Mouse (Mus musculus) thymus, adult 2 months (tissue): Measurements from ENCODE around the gene Ube2d2b. TPM values are rescaled to one million over a fixed set of nuclear protein-coding genes. Genes with fewer than 3 reads are reported as not detected.

Experiments
- DNase-seq: peaks from one replicate; pipeline ENCODE4 v3.0.0; 2021
- H3K27ac ChIP-seq: fragments of 200-500 bp; 2 replicates; pipeline ENCODE4 v1.5.1; 2012; ENCODE audit warnings: low read length, control low read depth; ENCODE audit not compliant: control insufficient read depth, insufficient read depth
- H3K27me3 ChIP-seq: fragments of 200-500 bp; 2 replicates; pipeline ENCODE4 v1.6.1; 2012; ENCODE audit warnings: mild to moderate bottlenecking, low read length, moderate library complexity, mixed read lengths; ENCODE audit not compliant: control insufficient read depth, insufficient read depth
- H3K36me3 ChIP-seq: fragments of 200-500 bp; 2 replicates; pipeline ENCODE4 v1.6.1; 2012; ENCODE audit warnings: mild to moderate bottlenecking, low read length, moderate library complexity; ENCODE audit not compliant: control insufficient read depth, insufficient read depth
- H3K4me1 ChIP-seq: fragments of 200-500 bp; replicated peaks from 2 replicates; pipeline ENCODE4 v1.6.1; 2012; ENCODE audit warnings: low read length; ENCODE audit not compliant: control insufficient read depth, insufficient read depth
- H3K4me3 ChIP-seq: fragments of 200-500 bp; 2 replicates; pipeline ENCODE4 v1.5.1; 2012; ENCODE audit warnings: mild to moderate bottlenecking, low read length, control low read depth, moderate library complexity; ENCODE audit not compliant: control insufficient read depth, insufficient read depth
- CTCF ChIP-seq: fragments of 200-500 bp; IDR thresholded peaks from 2 replicates; pipeline ENCODE4 v1.5.1; 2012; ENCODE audit warnings: mild to moderate bottlenecking, control low read depth, low read length, moderate library complexity, borderline replicate concordance; ENCODE audit not compliant: control insufficient read depth, poor library complexity, insufficient read depth; ENCODE audit errors: extremely low read depth
- POLR2A ChIP-seq: fragments of 200-500 bp; IDR thresholded peaks from 2 replicates; pipeline ENCODE4 v1.6.1; 2012; ENCODE audit warnings: mild to moderate bottlenecking, low read length, control low read depth, moderate library complexity; ENCODE audit not compliant: control insufficient read depth, poor library complexity, insufficient read depth; ENCODE audit errors: extremely low read depth
- WGBS: fragments of 180-500 bp; shearing (Covaris S2); methylation state at CpG from one replicate; pipeline ENCODE4 v1.1.7; 2018; 5-methylcytosine and 5-hydroxymethylcytosine counted together
- polyA plus RNA-seq: library from polyadenylated mRNA; depleted of rRNA; stranded (reverse); fragments of >200 nt; gene quantifications from 2 replicates; pipeline ENCODE4 v1.2.3, GENCODE M21; 2012

The Ube2d2b gene
- polyA plus RNA-seq, 1 experiment = 0.11 TPM

DNA sequence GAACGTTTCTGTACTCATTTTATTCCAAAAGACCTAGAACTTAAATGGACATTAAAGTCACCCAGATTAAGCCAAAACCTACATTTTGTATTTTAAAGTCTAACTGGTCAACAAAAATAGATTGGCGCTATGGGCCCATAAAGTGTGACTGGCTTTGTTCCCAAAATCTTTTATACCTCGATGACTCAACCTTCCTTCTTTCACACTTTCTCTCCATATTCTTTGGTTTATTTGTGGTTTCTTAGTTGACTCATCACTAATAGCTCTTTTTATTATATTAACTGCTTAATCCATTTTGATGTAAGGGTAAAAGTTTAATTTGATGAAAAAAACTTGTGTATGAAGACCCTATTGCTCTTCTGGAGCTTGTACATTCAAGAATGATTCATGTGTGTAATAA lies 1.5 kb downstream of the Ube2d2b start:
- DNase-seq = no peak
- Histone ChIP-seq H3K36me3 (no peaks in the 10 kb centered on the region), H3K27ac (no peak overlapping the region), H3K4me1 (no peaks in the 10 kb centered on the region), H3K4me3 (no peak overlapping the region), H3K27me3 (no peaks in the 10 kb centered on the region)
- WGBS = 87% methylated on average over 3 of the region's 3 CpGs
- TF ChIP-seq CTCF (no peak), POLR2A (no peak)

DNA sequence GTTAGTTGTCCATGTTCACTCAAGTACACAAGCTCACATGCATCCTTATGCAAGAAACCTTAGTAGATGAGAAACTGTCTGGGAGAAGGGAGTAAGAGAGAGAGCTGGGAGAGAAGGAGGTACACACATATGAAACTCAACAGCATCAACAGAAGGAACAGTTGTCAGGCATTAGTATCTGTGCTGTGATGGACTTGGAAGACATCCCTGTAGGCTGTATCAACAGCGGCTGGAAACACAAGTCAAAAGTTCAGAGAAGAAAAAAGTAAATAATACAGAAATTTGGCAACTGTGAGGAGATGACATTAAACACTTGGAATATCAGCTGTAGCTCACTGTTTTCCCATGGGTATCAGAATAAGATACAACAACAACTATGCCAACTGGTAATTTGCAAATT lies 4.4 kb downstream of the Ube2d2b start:
- 93% methylated on average over 1 of the region's 1 CpGs for WGBS
- Histone ChIP-seq H3K4me3 (no peak overlapping the region), H3K4me1 (no peaks in the 10 kb centered on the region), H3K36me3 (no peaks in the 10 kb centered on the region), H3K27me3 (no peaks in the 10 kb centered on the region), H3K27ac (no peak overlapping the region)
- TF ChIP-seq POLR2A (no peak), CTCF (no peak)
- no peak for DNase-seq

DNA sequence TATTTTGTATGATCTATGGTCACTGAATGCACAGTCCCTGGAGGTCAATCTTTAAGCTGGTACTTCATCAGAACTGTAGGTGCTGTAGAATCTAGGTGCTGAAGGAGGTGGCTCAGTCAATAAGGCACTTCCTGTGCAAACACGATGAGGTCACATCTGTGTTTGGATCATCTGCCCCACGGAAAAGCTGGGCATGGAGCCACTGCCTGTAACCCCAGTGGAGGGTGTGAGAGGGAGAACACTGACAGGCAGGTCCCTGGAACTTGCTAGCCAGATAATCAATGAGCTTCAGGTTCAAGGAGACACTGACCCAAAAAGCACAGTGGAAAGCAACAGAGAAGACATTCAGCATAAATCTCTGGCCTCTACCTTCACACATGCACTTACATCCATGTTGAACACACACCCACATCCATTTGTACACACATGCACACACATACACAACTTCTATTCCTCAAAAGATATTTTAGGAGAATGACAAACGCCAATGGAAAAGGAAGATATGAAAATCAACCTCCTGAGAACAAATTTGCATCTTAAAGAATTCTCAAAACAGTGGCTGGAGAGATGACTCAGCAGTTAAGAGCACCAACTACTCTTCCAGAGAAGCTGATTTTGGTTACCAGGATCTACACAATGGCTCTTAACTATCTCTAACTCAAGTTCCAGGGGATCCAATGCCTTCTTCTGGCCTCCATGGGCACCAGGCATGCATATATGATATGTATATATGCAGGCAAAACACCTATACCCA lies 9.2 kb downstream of the Ube2d2b start:
- 48% methylated on average over 3 of the region's 3 CpGs for WGBS

DNA sequence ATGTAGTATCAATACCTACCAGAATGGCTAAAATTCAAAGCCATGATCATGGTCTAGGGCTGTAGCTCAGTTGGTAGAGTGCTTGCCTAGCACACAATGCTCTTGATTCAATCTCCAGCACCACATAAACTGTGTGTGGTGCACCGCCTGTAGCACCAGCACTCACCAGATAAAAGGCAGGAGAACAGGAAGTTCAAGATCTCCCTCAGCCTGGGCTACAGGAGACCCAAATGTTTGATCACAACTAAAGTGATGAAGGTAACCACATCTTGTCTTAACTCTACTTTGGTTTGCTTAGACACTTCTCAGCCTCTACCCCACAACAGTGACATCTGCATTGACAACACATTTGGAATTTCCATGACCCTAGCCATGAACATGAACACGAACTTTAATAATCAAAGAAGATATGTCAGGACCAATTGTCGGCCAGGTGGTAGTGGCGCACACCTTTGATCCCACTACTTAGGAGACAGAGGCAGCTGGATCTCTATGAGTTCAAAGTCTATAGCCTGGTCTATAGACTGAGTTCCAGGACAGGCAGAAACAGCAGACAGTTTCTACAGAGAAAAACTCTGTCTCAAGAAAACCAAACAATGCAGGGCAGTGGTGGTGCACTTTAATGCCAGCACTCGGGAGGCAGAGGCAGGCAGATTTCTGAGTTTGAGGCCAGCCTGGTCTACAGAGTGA lies 10.8 kb downstream of the Ube2d2b start:
- H3K27ac ChIP-seq = no peak overlapping the region
- TF ChIP-seq CTCF (no peak), POLR2A (no peak)
- DNase-seq = peak; percentile 20
- H3K4me1 ChIP-seq = 0 out of 2 replicates have a peak, but pooled peaks cover 2% of the 10 kb centered on the region
- H3K36me3 ChIP-seq = no peaks in the 10 kb centered on the region
- 46% methylated on average over 5 of the region's 5 CpGs for WGBS
- H3K27me3 ChIP-seq = no peaks in the 10 kb centered on the region
- H3K4me3 ChIP-seq = no peak overlapping the region

More for the DNA sequence above, 9.2 kb downstream of the Ube2d2b start:
- Histone ChIP-seq H3K4me1 (0 out of 2 replicates have a peak, but pooled peaks cover 2% of the 10 kb centered on the region), H3K4me3 (no peak overlapping the region), H3K27me3 (no peaks in the 10 kb centered on the region), H3K36me3 (no peaks in the 10 kb centered on the region), H3K27ac (no peak overlapping the region)
- no peak for DNase-seq
- TF ChIP-seq POLR2A (no peak), CTCF (no peak)

DNA sequence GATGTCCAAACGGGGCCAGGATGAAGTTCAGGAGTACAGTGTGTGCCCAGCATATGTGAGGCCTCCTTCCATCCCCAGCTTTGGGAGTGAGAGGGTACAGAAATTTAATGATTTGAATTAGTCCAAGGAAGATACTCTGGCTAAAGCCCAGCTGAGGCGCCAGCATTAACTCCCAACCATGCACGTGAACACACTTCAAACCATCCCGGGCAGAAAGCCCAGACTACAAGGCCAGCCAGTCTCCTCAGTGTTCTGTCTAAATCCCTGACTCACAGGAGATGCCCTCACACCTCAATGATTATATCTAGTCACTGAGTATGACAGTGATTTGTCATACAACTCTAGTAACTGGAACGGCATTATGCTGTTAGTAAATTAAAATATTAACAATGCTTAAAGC lies 17.4 kb downstream of the Ube2d2b start:
- H3K4me1 ChIP-seq = no peaks in the 10 kb centered on the region
- no peaks in the 10 kb centered on the region for H3K36me3 ChIP-seq
- 93% methylated on average over 5 of the region's 5 CpGs for WGBS
- H3K27ac ChIP-seq = no peak overlapping the region
- no peaks in the 10 kb centered on the region for H3K27me3 ChIP-seq
- H3K4me3 ChIP-seq = no peak overlapping the region
- TF ChIP-seq CTCF (no peak), POLR2A (no peak)
- no peak for DNase-seq

DNA sequence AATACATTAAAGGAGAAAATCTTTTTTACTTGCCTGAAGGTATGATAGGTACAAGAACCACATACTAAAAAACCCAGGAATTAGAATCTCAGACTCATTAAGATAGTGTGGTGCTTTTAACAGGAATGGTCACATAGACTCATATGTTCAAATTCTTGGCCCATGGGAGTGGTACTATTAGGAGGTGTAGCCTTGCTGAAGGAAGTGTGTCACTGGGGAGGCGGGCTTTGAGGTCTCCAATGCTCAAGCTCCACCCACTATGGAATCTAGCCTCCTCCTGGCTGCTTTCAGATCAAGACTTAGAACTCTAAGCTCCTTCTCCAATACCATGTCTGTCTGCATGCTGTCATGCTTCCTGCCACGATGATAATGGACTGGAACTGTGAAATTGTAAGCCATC lies 17.9 kb downstream of the Ube2d2b start:
- WGBS = 84% methylated on average over 2 of the region's 2 CpGs

More for the DNA sequence above, 17.9 kb downstream of the Ube2d2b start:
- H3K27me3 ChIP-seq = no peaks in the 10 kb centered on the region
- no peak overlapping the region for H3K27ac ChIP-seq
- H3K4me1 ChIP-seq = no peaks in the 10 kb centered on the region
- no peaks in the 10 kb centered on the region for H3K36me3 ChIP-seq
- H3K4me3 ChIP-seq = no peak overlapping the region
- no peak for DNase-seq
- TF ChIP-seq POLR2A = no peak
- TF ChIP-seq CTCF = no peak
